In the genomic region with DNA sequence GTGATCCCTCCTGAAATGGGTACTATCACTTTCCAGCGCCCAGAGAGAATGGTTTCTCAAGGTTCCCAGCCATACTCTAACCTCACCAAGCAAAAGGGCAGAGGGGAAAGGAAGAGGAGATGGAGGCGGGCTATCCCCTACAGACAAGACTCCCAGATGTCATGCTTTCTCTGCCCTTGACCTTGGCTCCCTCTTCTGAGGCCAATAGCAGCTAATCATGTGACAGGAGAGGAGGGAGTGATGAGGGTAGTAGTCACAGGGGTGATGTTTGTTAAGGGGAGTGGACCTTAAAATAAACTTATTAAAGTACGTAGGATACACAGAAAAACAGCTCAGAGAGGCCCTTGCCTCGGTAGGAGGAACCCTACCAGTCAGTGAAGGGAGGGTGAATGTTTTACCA, we compare ENCODE assay signal across 14 mouse cellular contexts. TPM values are rescaled to one million over a fixed set of nuclear protein-coding genes. Genes with fewer than 3 reads are reported as not detected.
DNase-seq lines count a peak whose midpoint lies in the region; ATAC-seq and TF ChIP-seq lines count a peak whose summit lies in the region.
"Had no signal": no experiment of that assay in that cellular context is flagged by ENCODE, and none has a peak within 500 bp of the region (broad histone marks: within the 10 kb centered on the region; RNA-seq: fewer than 3 reads in every experiment).

No protein-coding gene starts in this region.

- no peak for DNase-seq in heart, adult 2 months
- DNase-seq in adrenal gland, postnatal 14 days = peak; percentile 56
- no peak for DNase-seq in cerebellum, adult 18-20 months
- no peak for DNase-seq in c-Kit-positive CD71-positive TER-119-positive erythroid progenitor cells, embryonic 14.5 days (ENCODE audit: low spot score)
- DNase-seq: cerebellum, adult 9-10 months; kidney, adult 11 months had no signal

- TF ChIP-seq CTCF in heart, adult 2 months (IDR thresholded peaks at IDR 0.05) = no peak

- TF ChIP-seq EP300 in heart, adult 2 months (IDR thresholded peaks at IDR 0.05; ENCODE audit: insufficient read depth, low read depth, low read length) = no peak

- no peak overlapping the region for H3K4me2 ChIP-seq in heart, embryonic 11.5 days
- H3K4me2 ChIP-seq: forebrain, embryonic 12.5 days had no signal

- no peaks in the 10 kb centered on the region for H3K79me2 ChIP-seq in heart, adult 2 months (replicated peaks; ENCODE audit: control insufficient read depth, insufficient read depth, low read length)

- peak overlapping the region; percentile 42; the same call in 1 of the 2 replicates for H3K27ac ChIP-seq in heart, adult 2 months
- H3K27ac ChIP-seq in heart, embryonic 11.5 days (ENCODE audit: low read depth, low read length) = no peak overlapping the region
- H3K27ac ChIP-seq: embryonic facial prominence, embryonic 12.5 days; forebrain, embryonic 12.5 days; hindbrain, embryonic 12.5 days; hindbrain, postnatal 0 days had no signal

- intact Hi-C loops in heart, adult 2 months (cut with DNase I) = loop anchor here (10.0 kb wide), 1 partner anchor 63 kb away; no protein-coding TSS in a partner anchor

- no peaks in the 10 kb centered on the region for H3K36me3 ChIP-seq in heart, adult 2 months (ENCODE audit: control insufficient read depth, insufficient read depth, low read length)
- H3K36me3 ChIP-seq in heart, embryonic 11.5 days (ENCODE audit: control insufficient read depth, insufficient read depth, low read length) = no peaks in the 10 kb centered on the region
- H3K36me3 ChIP-seq in megakaryocyte, embryonic 14.5 days (replicated peaks; ENCODE audit: low read length) = no peaks in the 10 kb centered on the region
- H3K36me3 ChIP-seq: embryonic facial prominence, embryonic 12.5 days; forebrain, embryonic 12.5 days; hindbrain, embryonic 12.5 days had no signal

- H3K27me3 ChIP-seq in heart, adult 2 months (ENCODE audit: control insufficient read depth, insufficient read depth, low read length) = no peaks in the 10 kb centered on the region
- no peaks in the 10 kb centered on the region for H3K27me3 ChIP-seq in heart, embryonic 11.5 days (ENCODE audit: control insufficient read depth, insufficient read depth, low read length)
- peaks cover 18% of the 10 kb centered on the region for H3K27me3 ChIP-seq in megakaryocyte, embryonic 14.5 days (replicated peaks)
- H3K27me3 ChIP-seq: embryonic facial prominence, embryonic 12.5 days had no signal

- ATAC-seq in heart, embryonic 11.5 days (replicated peaks; ENCODE audit: insufficient number of reproducible peaks, low FRiP score, low TSS enrichment) = no peak
- ATAC-seq in megakaryocyte, adult 5-6 weeks (ENCODE audit: poor library complexity, severe bottlenecking) = no peak
- ATAC-seq: forebrain, embryonic 16.5 days; hindbrain, postnatal 0 days had no signal

- H3K4me1 ChIP-seq in heart, adult 2 months (ENCODE audit: control insufficient read depth, insufficient read depth, low read length) = peaks cover 3% of the 10 kb centered on the region; the same call in 1 of the 2 replicates
- peaks cover 7% of the 10 kb centered on the region for H3K4me1 ChIP-seq in heart, embryonic 11.5 days (ENCODE audit: control insufficient read depth, insufficient read depth, low read length)
- peaks cover 58% of the 10 kb centered on the region for H3K4me1 ChIP-seq in megakaryocyte, embryonic 14.5 days
- H3K4me1 ChIP-seq: forebrain, embryonic 12.5 days had no signal

- WGBS in heart, adult 2 months = 67% methylated on average over 4 of the region's 4 CpGs
- WGBS in heart, embryonic 11.5 days (ENCODE audit: insufficient replicate concordance) = 66% methylated on average over 4 of the region's 4 CpGs

- H3K4me3 ChIP-seq in heart, adult 2 months = no peak overlapping the region
- H3K4me3 ChIP-seq in heart, embryonic 11.5 days (ENCODE audit: low read depth, low read length) = no peak overlapping the region
- H3K4me3 ChIP-seq in megakaryocyte, embryonic 14.5 days (replicated peaks) = peak overlapping the region; percentile 79
- H3K4me3 ChIP-seq: embryonic facial prominence, embryonic 12.5 days; forebrain, embryonic 12.5 days; hindbrain, embryonic 12.5 days had no signal

- no peaks in the 10 kb centered on the region for H3K9me3 ChIP-seq in heart, embryonic 11.5 days (replicated peaks; ENCODE audit: control insufficient read depth, low read length)
- H3K9me3 ChIP-seq in megakaryocyte, embryonic 14.5 days = no peaks in the 10 kb centered on the region
- H3K9me3 ChIP-seq: embryonic facial prominence, embryonic 12.5 days; forebrain, embryonic 12.5 days; hindbrain, embryonic 12.5 days had no signal

- H3K9ac ChIP-seq in heart, adult 2 months (ENCODE audit: low read depth, low read length) = no peak overlapping the region
- no peak overlapping the region for H3K9ac ChIP-seq in heart, embryonic 11.5 days (ENCODE audit: low read depth, low read length)
- H3K9ac ChIP-seq: embryonic facial prominence, embryonic 12.5 days; forebrain, embryonic 12.5 days; hindbrain, embryonic 12.5 days had no signal

- TF ChIP-seq POLR2A in heart, adult 2 months (IDR thresholded peaks at IDR 0.05; ENCODE audit: insufficient read depth, low read depth, low read length) = no peak

RNA-seq across cellular contexts. Expression of a gene that starts 6.1 kb away (rescaled TPM):
- 10 to 100 TPM; 32.4 to 41.5 TPM for total RNA-seq in heart, adult 2 months (2021)
- polyA plus RNA-seq in heart, adult 2 months (2012; rRNA removed) = 10.7 and 23.3 TPM in 2 replicates
- polyA plus RNA-seq in heart, embryonic 11.5 days (2014; fragmentation: Nextera tagmentation; extraction: Ambion mirVana) = 1.6 and 1.7 TPM in 2 replicates
- polyA plus RNA-seq in megakaryocyte, embryonic 14.5 days (2012; ENCODE audit: insufficient read depth, low replicate concordance) = 0.07 TPM in 1 of 2 replicates, not detected in the other
- total RNA-seq in megakaryocyte, adult 5-6 weeks (2015) = 0.13 and 0.57 TPM in 2 replicates
- 0.59 and 1.6 TPM in 2 replicates for total RNA-seq in megakaryocyte, adult 5-6 weeks (2017)
- total RNA-seq in adrenal gland, postnatal 14 days (2021) = 19.0 and 26.2 TPM in 2 replicates
